Mouse (Mus musculus) forebrain, embryonic 14.5 days (tissue): ENCODE measurements at regions not wholly inside any gene's neighbourhood (a gene's known extent, or its start where the extent isn't known, plus 50 kb on each side); places are given as distances from the start of the nearest gene placed in this dataset.

Source experiments
- ATAC-seq: fragments of 200-750 bp; cut with Nextera tagmentation; 2 replicates; pipeline ENCODE4 v1.8.0; 2017; ENCODE audit warnings: mild to moderate bottlenecking, moderate library complexity
- DNase-seq: peaks from one replicate; pipeline ENCODE4 v3.0.0-alpha.2; 2015; ENCODE audit warnings: low spot score
- H3K27ac ChIP-seq: fragments of 300-500 bp; sonication (generic); 2 replicates; pipeline ENCODE4 v1.5.1; 2014; ENCODE audit warnings: low read depth, mild to moderate bottlenecking, control low read depth, low read length, moderate library complexity
- H3K27me3 ChIP-seq: fragments of 300-500 bp; sonication (generic); replicated peaks from 2 replicates; pipeline ENCODE4 v1.6.1; 2014; ENCODE audit warnings: low read length, control low read depth, mixed read lengths; ENCODE audit not compliant: control insufficient read depth, insufficient read depth
- H3K36me3 ChIP-seq: fragments of 300-500 bp; sonication (generic); 2 replicates; pipeline ENCODE4 v1.6.1; 2014; ENCODE audit warnings: low read length, control low read depth; ENCODE audit not compliant: control insufficient read depth, insufficient read depth
- H3K4me1 ChIP-seq: fragments of 300-500 bp; sonication (generic); 2 replicates; pipeline ENCODE4 v1.6.1; 2014; ENCODE audit warnings: antibody characterized with exemption, low read length, control low read depth; ENCODE audit not compliant: control insufficient read depth, insufficient read depth
- H3K4me2 ChIP-seq: fragments of 300-500 bp; sonication (generic); 2 replicates; pipeline ENCODE4 v1.6.1; 2014; ENCODE audit warnings: mild to moderate bottlenecking, control low read depth, low read length
- H3K4me3 ChIP-seq: fragments of 300-500 bp; sonication (generic); 2 replicates; pipeline ENCODE4 v1.5.1; 2014; ENCODE audit warnings: low read depth, low read length, control low read depth
- H3K9ac ChIP-seq: fragments of 300-500 bp; sonication (generic); 2 replicates; pipeline ENCODE4 v1.6.1; 2014; ENCODE audit warnings: mild to moderate bottlenecking, low read length, control low read depth, moderate library complexity
- H3K9me3 ChIP-seq: fragments of 300-500 bp; sonication (generic); replicated peaks from 2 replicates; pipeline ENCODE4 v1.6.1; 2016; ENCODE audit warnings: low read length, control low read depth, mixed read lengths; ENCODE audit not compliant: control insufficient read depth
- WGBS: fragments of 180-500 bp; shearing (Covaris S2); extraction: QIAGEN DNeasy Blood & Tissue Kit; methylation state at CpG from one replicate; pipeline ENCODE4 v1.1.7; 2014; 5-methylcytosine and 5-hydroxymethylcytosine counted together

GRCm38 (mm10) chr9:33800763-33801162, 684.9 kb upstream of the Kirrel3 start:
- no peaks in the 10 kb centered on the region for H3K27me3 ChIP-seq
- no peak overlapping the region for H3K4me2 ChIP-seq
- no peak overlapping the region for H3K9ac ChIP-seq
- no peak overlapping the region for H3K4me3 ChIP-seq
- no peaks in the 10 kb centered on the region for H3K9me3 ChIP-seq
- no peaks in the 10 kb centered on the region for H3K4me1 ChIP-seq
- ATAC-seq (no peak), DNase-seq (no peak)
- H3K36me3 ChIP-seq: no peaks in the 10 kb centered on the region
- no peak overlapping the region for H3K27ac ChIP-seq
- WGBS: 74% methylated on average over 1 of the region's 1 CpGs

GRCm38 (mm10) chr9:33814739-33815368, 670.8 kb upstream of the Kirrel3 start:
- Histone ChIP-seq H3K36me3 (no peaks in the 10 kb centered on the region), H3K27ac (no peak overlapping the region), H3K4me2 (no peak overlapping the region), H3K4me1 (no peaks in the 10 kb centered on the region), H3K9me3 (no peaks in the 10 kb centered on the region), H3K27me3 (no peaks in the 10 kb centered on the region), H3K9ac (no peak overlapping the region), H3K4me3 (no peak overlapping the region)
- ATAC-seq: no peak
- WGBS: 74% methylated on average over 5 of the region's 5 CpGs
- DNase-seq: no peak

GRCm38 (mm10) chr9:33822574-33823394, 662.9 kb upstream of the Kirrel3 start:
- no peak overlapping the region for H3K9ac ChIP-seq
- WGBS: 77% methylated on average over 9 of the region's 9 CpGs
- H3K4me3 ChIP-seq: no peak overlapping the region
- H3K36me3 ChIP-seq: no peaks in the 10 kb centered on the region
- H3K9me3 ChIP-seq: no peaks in the 10 kb centered on the region
- no peaks in the 10 kb centered on the region for H3K27me3 ChIP-seq
- ATAC-seq (peak; percentile 87), DNase-seq (peak; percentile 88)
- H3K27ac ChIP-seq: no peak overlapping the region
- no peaks in the 10 kb centered on the region for H3K4me1 ChIP-seq
- H3K4me2 ChIP-seq: no peak overlapping the region

GRCm38 (mm10) chr9:33826116-33826515, 659.6 kb upstream of the Kirrel3 start:
- H3K27ac ChIP-seq: no peak overlapping the region
- no peak for ATAC-seq
- no peak overlapping the region for H3K9ac ChIP-seq
- H3K9me3 ChIP-seq: no peaks in the 10 kb centered on the region
- no peak overlapping the region for H3K4me3 ChIP-seq
- no peak for DNase-seq
- no peaks in the 10 kb centered on the region for H3K36me3 ChIP-seq
- no peak overlapping the region for H3K4me2 ChIP-seq
- H3K27me3 ChIP-seq: no peaks in the 10 kb centered on the region
- 58% methylated on average over 4 of the region's 4 CpGs for WGBS
- no peaks in the 10 kb centered on the region for H3K4me1 ChIP-seq

- Histone ChIP-seq H3K9me3 (no peaks in the 10 kb centered on the region), H3K4me3 (no peak overlapping the region), H3K4me2 (no peak overlapping the region), H3K9ac (no peak overlapping the region), H3K4me1 (no peaks in the 10 kb centered on the region), H3K27me3 (no peaks in the 10 kb centered on the region), H3K27ac (no peak overlapping the region), H3K36me3 (no peaks in the 10 kb centered on the region)
- ATAC-seq: no peak
- WGBS: 77% methylated on average over 2 of the region's 2 CpGs
- DNase-seq: no peak
These were observed 658.3 kb upstream of the Kirrel3 start for GRCm38 (mm10) chr9:33827409-33827808.

GRCm38 (mm10) chr9:33837666-33838380, 647.9 kb upstream of the Kirrel3 start:
- Histone ChIP-seq H3K9me3 (no peaks in the 10 kb centered on the region), H3K36me3 (no peaks in the 10 kb centered on the region), H3K27me3 (no peaks in the 10 kb centered on the region), H3K27ac (no peak overlapping the region), H3K4me3 (no peak overlapping the region), H3K4me1 (no peaks in the 10 kb centered on the region), H3K4me2 (no peak overlapping the region), H3K9ac (no peak overlapping the region)
- ATAC-seq (no peak), DNase-seq (no peak)
- 65% methylated on average over 1 of the region's 1 CpGs for WGBS

- Histone ChIP-seq H3K27ac (0 out of 2 replicates have a peak overlapping the region, but pooled peaks have one; percentile 9), H3K9me3 (no peaks in the 10 kb centered on the region), H3K4me1 (no peaks in the 10 kb centered on the region), H3K27me3 (no peaks in the 10 kb centered on the region), H3K4me2 (no peak overlapping the region), H3K9ac (no peak overlapping the region), H3K36me3 (no peaks in the 10 kb centered on the region), H3K4me3 (no peak overlapping the region)
- ATAC-seq (no peak), DNase-seq (peak; percentile 24)
- 35% methylated on average over 5 of the region's 5 CpGs for WGBS
These were observed 636.1 kb upstream of the Kirrel3 start for GRCm38 (mm10) chr9:33849623-33850022.

GRCm38 (mm10) chr9:33850024-33850423, 635.7 kb upstream of the Kirrel3 start:
- Histone ChIP-seq H3K4me3 (no peak overlapping the region), H3K4me2 (no peak overlapping the region), H3K27ac (no peak overlapping the region), H3K4me1 (no peaks in the 10 kb centered on the region), H3K9ac (no peak overlapping the region), H3K27me3 (no peaks in the 10 kb centered on the region), H3K36me3 (no peaks in the 10 kb centered on the region), H3K9me3 (no peaks in the 10 kb centered on the region)
- no peak for DNase-seq
- 47% methylated on average over 7 of the region's 7 CpGs for WGBS
- ATAC-seq: no peak

GRCm38 (mm10) chr9:33850993-33851392, 634.7 kb upstream of the Kirrel3 start:
- H3K27me3 ChIP-seq: no peaks in the 10 kb centered on the region
- H3K9ac ChIP-seq: no peak overlapping the region
- DNase-seq (peak; percentile 39), ATAC-seq (no peak)
- no peaks in the 10 kb centered on the region for H3K36me3 ChIP-seq
- no peaks in the 10 kb centered on the region for H3K9me3 ChIP-seq
- no peaks in the 10 kb centered on the region for H3K4me1 ChIP-seq
- H3K4me3 ChIP-seq: no peak overlapping the region
- no peak overlapping the region for H3K27ac ChIP-seq
- H3K4me2 ChIP-seq: no peak overlapping the region
